Mouse (Mus musculus): ENCODE data around the gene Akt3.

DNA sequence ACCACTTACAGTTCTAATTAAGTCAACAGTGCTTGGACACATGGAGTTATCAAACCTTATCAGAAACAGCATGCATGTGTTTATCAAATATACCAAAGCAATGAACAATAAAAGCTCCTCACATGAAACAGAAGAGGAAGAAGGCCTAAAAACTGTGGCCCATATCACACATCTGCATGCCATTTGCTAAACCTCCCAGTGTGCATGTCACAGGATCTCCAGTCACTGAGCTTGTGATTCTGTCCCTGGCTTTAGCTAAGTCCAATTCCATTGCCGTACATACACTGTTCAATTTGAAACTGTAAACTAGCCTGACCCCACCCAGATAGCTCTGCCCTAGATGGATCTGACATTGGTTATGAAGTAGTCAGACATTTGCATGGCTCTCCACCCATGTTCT lies 9.6 kb upstream of the Akt3 start:
- no peak for TF ChIP-seq CTCF (IDR thresholded peaks at IDR 0.05; ENCODE audit: extremely low read depth, insufficient read length, insufficient replicate concordance, low read depth, low read length)
- no peak for TF ChIP-seq POLR2A (IDR thresholded peaks at IDR 0.05; ENCODE audit: low read depth, low read length)
